Mouse (Mus musculus) liver, adult 2 months (tissue): ENCODE data around the gene Psmc1.

Source experiments
- CTCF ChIP-seq: fragments of 200-500 bp; IDR thresholded peaks from 2 replicates; pipeline ENCODE4 v1.5.1; 2011; ENCODE audit warnings: low read depth, low read length, control low read depth
- POLR2A ChIP-seq: fragments of 200-500 bp; IDR thresholded peaks from 2 replicates; pipeline ENCODE4 v1.6.1; 2011; ENCODE audit warnings: low read length, control low read depth; ENCODE audit not compliant: insufficient read depth; ENCODE audit errors: extremely low read depth

DNA sequence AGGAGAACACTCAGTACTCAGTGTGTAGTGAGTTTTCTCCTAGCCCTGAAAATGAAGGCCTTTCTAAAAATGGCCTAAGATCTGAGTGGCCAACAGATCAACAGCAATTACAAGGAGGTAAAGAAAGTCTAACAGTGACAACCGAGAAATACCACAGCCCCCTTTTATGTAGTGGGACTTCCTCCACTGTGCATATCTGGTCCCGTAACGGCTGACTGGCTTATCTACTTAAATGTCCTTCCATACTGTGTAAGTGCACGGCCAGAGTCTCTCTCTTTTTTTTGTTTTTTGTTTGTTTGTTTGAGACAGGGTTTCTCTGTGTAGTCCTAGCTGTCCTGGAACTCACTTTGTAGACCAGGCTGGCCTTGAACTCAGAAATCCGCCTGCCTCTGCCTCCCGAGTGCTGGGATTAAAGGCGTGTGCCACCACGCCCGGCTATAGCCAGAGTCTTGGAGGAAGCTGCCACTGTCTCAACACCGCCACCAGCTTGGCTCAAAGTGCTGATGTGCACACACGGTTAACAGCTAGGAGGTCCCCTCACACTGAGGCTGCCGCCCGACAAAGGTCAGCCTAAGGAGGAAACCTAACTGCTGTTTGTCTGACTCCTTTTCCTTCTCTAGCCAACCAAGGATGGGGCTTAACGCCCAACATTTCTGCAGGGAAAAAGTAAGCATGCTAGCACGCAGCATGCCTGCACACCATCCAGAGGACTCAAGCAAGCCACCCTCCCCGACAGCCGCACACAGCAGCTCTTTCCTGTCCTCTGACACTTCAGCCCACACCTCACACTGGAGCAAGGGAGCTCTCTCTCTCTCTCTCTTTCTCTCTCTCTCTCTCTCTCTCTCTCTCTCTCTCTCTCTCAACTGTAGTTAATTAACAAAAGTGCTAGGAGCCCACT lies 17.3 kb downstream of the Psmc1 start:
- TF ChIP-seq CTCF (no peak), POLR2A (no peak)
